Mouse (Mus musculus): ENCODE results near the gene Wtap. TPM values are rescaled to one million over a fixed set of nuclear protein-coding genes. Genes with fewer than 3 reads are reported as not detected.
"Not testable (repeated sequence)": the region's sequence is repeated elsewhere in the genome, so short reads cannot be mapped to it uniquely, and the experiment has no call there.

The Wtap gene
- polyA plus RNA-seq (2015; fragmentation: Nextera tagmentation; extraction: Ambion mirVana), result 119 and 122 TPM in 2 replicates

GRCm38 (mm10) chr17:12994069-12994468 lies at the start of gene Wtap:
Gene Wtap, minus strand, starts transcription at chr17:12994169.
- Histone ChIP-seq H3K9me3 (no peaks in the 10 kb centered on the region), H3K4me3 (replicated peaks) (peak within 1 kb of the TSS; percentile 100), H3K9ac (peak within 1 kb of the TSS; percentile 58; the same call in 1 of the 2 replicates), H3K4me1 (peaks cover 4% of the 10 kb centered on the region; the same call in 1 of the 2 replicates), H3K27me3 (replicated peaks) (no peaks in the 10 kb centered on the region), H3K4me2 (peak within 1 kb of the TSS; percentile 67), H3K27ac (peak within 1 kb of the TSS; percentile 100), H3K36me3 (no peaks in the 10 kb centered on the region)
- WGBS, result 61% methylated on average over 1 of the region's 1 CpGs
- no peak for ATAC-seq (ENCODE audit: insufficient read depth, low FRiP score, low read depth)

- not testable (repeated sequence) for H3K27me3 ChIP-seq (replicated peaks); H3K36me3 ChIP-seq; H3K4me1 ChIP-seq; H3K9ac ChIP-seq; H3K4me3 ChIP-seq (replicated peaks); H3K27ac ChIP-seq; H3K4me2 ChIP-seq; ATAC-seq (ENCODE audit: insufficient read depth, low FRiP score, low read depth); H3K9me3 ChIP-seq
- WGBS, result 79% methylated on average over 4 of the region's 12 CpGs
Observed at GRCm38 (mm10) chr17:13036627-13037192, 42.7 kb upstream of the Wtap start.

- H3K4me2 ChIP-seq, result no peak overlapping the region
- WGBS, result 72% methylated on average over 3 of the region's 3 CpGs
- H3K4me3 ChIP-seq (replicated peaks), result no peak overlapping the region
- peaks cover 16% of the 10 kb centered on the region; the same call in 1 of the 2 replicates for H3K36me3 ChIP-seq
- no peaks in the 10 kb centered on the region; the same call in 1 of the 2 replicates for H3K4me1 ChIP-seq
- no peak for ATAC-seq (ENCODE audit: insufficient read depth, low FRiP score, low read depth)
- H3K27ac ChIP-seq, result no peak overlapping the region
- no peak overlapping the region for H3K9ac ChIP-seq
- H3K9me3 ChIP-seq, result no peaks in the 10 kb centered on the region
- no peaks in the 10 kb centered on the region for H3K27me3 ChIP-seq (replicated peaks)
Observed at GRCm38 (mm10) chr17:13013316-13013715, 19.3 kb upstream of the Wtap start.

GRCm38 (mm10) chr17:13009887-13010286 lies 15.9 kb upstream of the Wtap start:
- 23% methylated on average over 3 of the region's 3 CpGs for WGBS
- no peaks in the 10 kb centered on the region for H3K27me3 ChIP-seq (replicated peaks)
- H3K4me2 ChIP-seq, result no peak overlapping the region
- H3K4me3 ChIP-seq (replicated peaks), result no peak overlapping the region
- no peak overlapping the region for H3K9ac ChIP-seq
- no peak overlapping the region for H3K27ac ChIP-seq
- no peaks in the 10 kb centered on the region; the same call in 1 of the 2 replicates for H3K4me1 ChIP-seq
- no peaks in the 10 kb centered on the region for H3K9me3 ChIP-seq
- ATAC-seq (ENCODE audit: insufficient read depth, low FRiP score, low read depth), result no peak
- H3K36me3 ChIP-seq, result peaks cover 8% of the 10 kb centered on the region; the same call in 1 of the 2 replicates

- Histone ChIP-seq H3K27ac (peak overlapping the region; percentile 93), H3K4me2 (peak overlapping the region; percentile 73), H3K36me3 (peaks cover 4% of the 10 kb centered on the region; the same call in 1 of the 2 replicates), H3K27me3 (replicated peaks) (no peaks in the 10 kb centered on the region), H3K9ac (peak overlapping the region; percentile 69), H3K4me1 (no peaks in the 10 kb centered on the region; the same call in 1 of the 2 replicates), H3K4me3 (replicated peaks) (peak overlapping the region; percentile 95), H3K9me3 (no peaks in the 10 kb centered on the region)
- WGBS, result 3% methylated on average over 10 of the region's 10 CpGs
- ATAC-seq (ENCODE audit: insufficient read depth, low FRiP score, low read depth), result no peak
Observed at GRCm38 (mm10) chr17:13008528-13008927, 14.6 kb upstream of the Wtap start.

DNA sequence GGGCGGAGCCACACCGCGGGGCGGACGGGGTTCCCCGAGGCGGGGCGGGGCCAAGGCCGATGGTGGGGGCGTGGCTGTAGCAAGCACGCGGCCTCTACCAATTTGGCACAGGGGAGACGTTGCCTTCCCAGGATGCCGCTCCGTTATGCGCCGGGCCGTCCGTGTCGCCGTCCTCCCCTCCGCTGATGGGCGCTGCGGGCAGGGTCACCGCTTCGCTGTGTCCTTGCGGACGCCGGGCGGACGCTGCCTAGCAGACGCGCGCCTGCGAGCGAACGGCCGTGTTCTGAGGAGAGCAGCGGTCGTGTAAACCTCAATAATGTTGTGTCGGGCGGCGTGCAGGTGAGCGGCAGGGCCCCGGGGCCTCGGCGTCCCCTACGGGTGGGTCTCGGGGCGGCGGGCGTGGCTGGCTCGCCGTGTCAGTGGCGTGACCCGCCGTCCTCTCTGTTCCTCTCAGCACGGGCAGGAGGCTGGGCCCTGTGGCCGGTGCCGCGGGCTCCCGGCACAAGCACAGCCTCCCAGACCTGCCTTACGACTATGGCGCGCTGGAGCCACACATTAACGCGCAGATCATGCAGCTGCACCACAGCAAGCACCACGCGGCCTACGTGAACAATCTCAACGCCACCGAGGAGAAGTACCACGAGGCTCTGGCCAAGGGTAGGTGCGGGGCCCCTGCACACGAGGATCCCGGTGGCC lies 13.9 kb upstream of the Wtap start:
- Histone ChIP-seq H3K27me3 (replicated peaks) (no peaks in the 10 kb centered on the region), H3K27ac (peak overlapping the region; percentile 93), H3K4me2 (peak overlapping the region; percentile 73), H3K9ac (peak overlapping the region; percentile 69), H3K4me3 (replicated peaks) (peak overlapping the region; percentile 95), H3K4me1 (no peaks in the 10 kb centered on the region; the same call in 1 of the 2 replicates), H3K9me3 (no peaks in the 10 kb centered on the region), H3K36me3 (peaks cover 4% of the 10 kb centered on the region; the same call in 1 of the 2 replicates)
- WGBS, result under 1% methylated on average over 71 of the region's 76 CpGs
- ATAC-seq (ENCODE audit: insufficient read depth, low FRiP score, low read depth), result peak; percentile 99

DNA sequence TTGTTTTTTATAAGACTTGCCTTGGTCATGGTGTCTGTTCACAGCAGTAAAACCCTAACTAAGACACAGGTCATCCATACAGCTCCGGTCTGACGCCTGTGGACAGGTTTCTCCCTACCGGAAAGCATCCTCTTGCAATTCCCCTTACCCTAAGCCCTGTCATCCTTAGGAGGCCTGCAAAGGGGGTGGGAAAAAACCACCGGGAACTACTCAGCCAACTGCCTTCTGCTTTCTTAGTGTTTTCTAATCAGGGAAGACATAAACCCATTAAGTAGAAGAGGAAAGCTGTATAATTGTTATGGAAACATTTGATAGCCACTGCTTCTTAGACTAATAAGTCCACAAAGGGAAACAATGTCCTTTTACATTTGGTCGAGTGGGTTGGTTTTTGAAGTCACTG lies 13.0 kb upstream of the Wtap start:
- Histone ChIP-seq H3K9ac (no peak overlapping the region), H3K4me2 (peak overlapping the region; percentile 73), H3K36me3 (peaks cover 2% of the 10 kb centered on the region; the same call in 1 of the 2 replicates)

DNA sequence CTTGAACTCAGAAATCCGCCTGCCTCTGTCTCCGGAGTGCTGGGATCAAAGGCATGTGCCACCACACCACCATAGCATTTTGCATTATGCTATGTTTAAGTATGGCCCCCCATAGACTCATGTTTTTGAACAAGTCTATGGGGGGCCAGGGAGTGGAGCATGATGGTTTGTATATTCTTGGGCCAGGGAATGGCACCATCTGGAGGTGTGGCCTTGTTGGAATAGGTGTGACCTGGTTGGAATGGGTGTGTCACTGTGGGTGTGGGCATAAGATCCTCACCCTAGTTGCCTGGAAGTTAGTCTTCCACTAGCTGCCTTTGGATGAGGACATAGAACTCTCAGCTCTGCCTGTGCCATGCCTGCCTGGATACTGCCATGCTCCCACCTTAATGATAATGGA lies 12.6 kb upstream of the Wtap start, which contains the start of gene Sod2:
Gene Sod2, plus strand, starts transcription at position 301 of the 400 bp plus-strand sequence.
- not testable (repeated sequence) for H3K9me3 ChIP-seq; H3K4me1 ChIP-seq; ATAC-seq (ENCODE audit: insufficient read depth, low FRiP score, low read depth); H3K9ac ChIP-seq; H3K27me3 ChIP-seq (replicated peaks); H3K36me3 ChIP-seq
- 93% methylated on average over 2 of the region's 2 CpGs for WGBS
- peak within 1 kb of the TSS; percentile 95 for H3K4me3 ChIP-seq (replicated peaks)
- H3K4me2 ChIP-seq, result peak within 1 kb of the TSS; percentile 73
- H3K27ac ChIP-seq, result peak within 1 kb of the TSS; percentile 78

More for the DNA sequence above, 13.0 kb upstream of the Wtap start:
- Histone ChIP-seq H3K4me3 (replicated peaks) (peak overlapping the region; percentile 95), H3K4me1 (no peaks in the 10 kb centered on the region; the same call in 1 of the 2 replicates), H3K27me3 (replicated peaks) (no peaks in the 10 kb centered on the region), H3K9me3 (no peaks in the 10 kb centered on the region), H3K27ac (no peak overlapping the region; the same call in 1 of the 2 replicates)
- no peak for ATAC-seq (ENCODE audit: insufficient read depth, low FRiP score, low read depth)
- WGBS, result 50% methylated on average over 5 of the region's 5 CpGs

DNA sequence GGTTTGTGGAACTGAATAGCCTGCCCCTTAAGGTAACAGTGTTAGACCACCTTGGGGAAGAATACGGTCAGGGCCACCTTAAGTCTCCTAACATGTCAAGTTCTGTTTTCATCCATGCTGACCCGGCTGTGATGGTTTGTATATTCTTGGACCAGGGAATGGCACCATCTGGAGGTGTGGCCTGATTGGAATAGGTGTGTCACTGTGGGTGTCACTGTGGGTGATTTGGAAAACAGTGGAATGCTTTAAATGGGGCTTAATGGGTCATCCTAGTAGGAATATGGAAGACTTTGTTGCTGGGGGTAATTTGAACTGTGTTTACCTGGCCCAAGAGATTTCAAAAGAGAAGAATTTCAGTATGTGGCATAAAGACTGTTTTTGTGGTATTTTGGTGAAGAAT lies 10.5 kb upstream of the Wtap start:
- H3K36me3 ChIP-seq; H3K4me2 ChIP-seq; ATAC-seq (ENCODE audit: insufficient read depth, low FRiP score, low read depth); H3K9ac ChIP-seq; H3K4me3 ChIP-seq (replicated peaks); H3K9me3 ChIP-seq; H3K27ac ChIP-seq; H3K4me1 ChIP-seq; H3K27me3 ChIP-seq (replicated peaks): not testable (repeated sequence)
- WGBS, result 76% methylated on average over 2 of the region's 2 CpGs

DNA sequence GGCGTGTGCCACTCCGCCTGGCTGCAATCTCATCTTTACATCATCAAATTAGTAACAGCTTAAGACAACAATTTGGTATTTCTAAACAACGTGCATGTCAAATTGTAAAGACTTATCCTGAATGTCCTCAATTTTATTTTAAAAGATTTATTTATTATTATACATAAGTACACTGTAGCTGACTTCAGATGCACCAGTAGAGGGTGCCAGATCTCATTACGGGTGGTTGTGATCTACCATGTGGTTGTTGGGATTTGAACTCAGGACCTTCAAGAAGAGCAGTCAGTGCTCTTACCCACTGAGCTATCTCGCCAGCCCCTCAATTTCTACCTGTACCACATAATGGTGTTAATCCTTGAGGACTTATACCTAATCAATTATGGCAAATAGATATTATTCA lies 8.3 kb upstream of the Wtap start:
- not testable (repeated sequence) for H3K36me3 ChIP-seq; ATAC-seq (ENCODE audit: insufficient read depth, low FRiP score, low read depth); H3K9ac ChIP-seq; H3K9me3 ChIP-seq; H3K4me1 ChIP-seq; H3K4me2 ChIP-seq; H3K4me3 ChIP-seq (replicated peaks); H3K27me3 ChIP-seq (replicated peaks); H3K27ac ChIP-seq
- 88% methylated on average over 5 of the region's 5 CpGs for WGBS

GRCm38 (mm10) chr17:12999069-12999468 lies 5.1 kb upstream of the Wtap start:
- Histone ChIP-seq H3K4me1 (no peaks in the 10 kb centered on the region), H3K36me3 (no peaks in the 10 kb centered on the region), H3K9ac (no peak overlapping the region), H3K4me3 (replicated peaks) (no peak overlapping the region), H3K4me2 (no peak overlapping the region), H3K27me3 (replicated peaks) (no peaks in the 10 kb centered on the region), H3K27ac (no peak overlapping the region), H3K9me3 (no peaks in the 10 kb centered on the region)
- ATAC-seq (ENCODE audit: insufficient read depth, low FRiP score, low read depth), result no peak
- WGBS, result 79% methylated on average over 6 of the region's 6 CpGs

GRCm38 (mm10) chr17:12997890-12998289 lies 3.9 kb upstream of the Wtap start:
- Histone ChIP-seq H3K4me1 (no peaks in the 10 kb centered on the region), H3K27ac (no peak overlapping the region), H3K27me3 (replicated peaks) (no peaks in the 10 kb centered on the region), H3K36me3 (no peaks in the 10 kb centered on the region), H3K4me2 (no peak overlapping the region), H3K4me3 (replicated peaks) (no peak overlapping the region), H3K9me3 (no peaks in the 10 kb centered on the region), H3K9ac (no peak overlapping the region)
- ATAC-seq (ENCODE audit: insufficient read depth, low FRiP score, low read depth), result no peak
- 86% methylated on average over 5 of the region's 5 CpGs for WGBS
